In the genomic region with DNA sequence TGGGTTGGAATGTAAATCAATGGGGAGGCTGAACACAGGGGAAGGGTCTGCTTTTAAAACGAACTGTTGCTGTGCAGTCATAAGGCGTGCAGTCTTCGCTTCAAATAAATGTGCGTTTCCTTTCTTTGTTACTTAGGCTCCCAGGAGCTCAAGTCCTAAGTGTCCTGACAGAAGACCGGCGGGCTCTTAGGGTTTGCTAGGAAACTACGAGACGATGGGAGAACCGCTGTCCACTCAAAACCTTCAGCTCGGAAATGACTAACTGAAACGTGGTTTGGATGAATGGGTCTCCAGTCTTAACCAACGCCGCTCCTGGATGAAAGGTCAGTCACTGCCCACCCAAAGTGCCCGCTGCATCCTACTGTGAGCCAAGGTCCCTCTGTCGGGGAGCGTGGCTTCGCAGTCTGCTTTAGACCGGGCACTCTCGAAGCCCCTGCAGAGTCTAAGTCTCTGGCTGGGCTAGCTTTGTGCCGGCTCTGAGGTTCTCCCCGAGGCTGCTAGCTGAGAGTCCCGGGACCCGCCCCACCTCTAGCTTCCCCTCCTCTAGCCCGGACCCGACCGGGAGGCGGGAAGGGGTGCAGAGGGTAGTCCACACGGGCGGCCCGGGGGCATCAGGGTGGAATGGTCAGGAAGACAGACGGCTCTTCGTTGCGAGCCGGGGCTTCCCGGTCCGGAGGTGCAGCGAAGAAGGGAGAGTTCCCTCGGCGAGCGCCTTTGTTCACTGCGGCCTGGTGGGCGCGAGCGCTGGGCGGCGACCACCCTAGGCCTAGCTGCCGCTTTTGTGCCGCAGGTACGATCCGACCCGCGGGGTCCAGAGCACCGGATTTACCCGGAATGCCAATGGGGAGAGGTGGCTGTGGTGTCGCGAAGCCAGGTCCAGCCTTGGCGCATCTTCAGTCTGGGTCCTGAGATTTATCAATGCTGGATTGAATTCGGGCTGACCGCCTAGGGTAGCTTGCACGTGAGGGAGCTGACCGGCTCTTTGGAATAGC, we compare ENCODE assay signal across 8 mouse cellular contexts. TPM values are rescaled to one million over a fixed set of nuclear protein-coding genes. Genes with fewer than 3 reads are reported as not detected.
DNase-seq lines count a peak whose midpoint lies in the region; ATAC-seq and TF ChIP-seq lines count a peak whose summit lies in the region.

No protein-coding gene starts in this region.

- DNase-seq in gastrocnemius, adult 2 months: peak; percentile 32
- no peak for DNase-seq in gastrocnemius, adult 18-20 months (ENCODE audit: low spot score)
- DNase-seq in NIH3T3 (ENCODE audit: low read depth): peak; percentile 14
- peak; percentile 62 for DNase-seq in hindbrain, embryonic 14.5 days (ENCODE audit: low spot score)
- no peak for DNase-seq in liver, embryonic 14.5 days (ENCODE audit: low read depth in 3 of 3, low spot score in 3 of 3)
- peak; percentile 84 for DNase-seq in neural tube, embryonic 10.5 days (ENCODE audit: extremely low spot score, low spot score)
- peak; percentile 24 to 39 for DNase-seq in thymus, postnatal 10 days (ENCODE audit: low spot score in 2 of 2)

- TF ChIP-seq POLR2A in embryonic fibroblast, embryonic 13.5 days (IDR thresholded peaks at IDR 0.05; ENCODE audit: low read depth, low read length): no peak

- peak overlapping the region; percentile 0; the same call in 1 of the 2 replicates for H3K27ac ChIP-seq in gastrocnemius, adult 2 months
- 0 out of 2 replicates have a peak overlapping the region, but pooled peaks have one; percentile 0 for H3K27ac ChIP-seq in embryonic fibroblast, embryonic 13.5 days (ENCODE audit: insufficient read depth, low read length)
- peak overlapping the region; percentile 90 for H3K27ac ChIP-seq in hindbrain, embryonic 14.5 days
- no peak overlapping the region for H3K27ac ChIP-seq in liver, embryonic 14.5 days

- no peak for TF ChIP-seq EP300 in liver, embryonic 14.5 days (IDR thresholded peaks at IDR 0.05; ENCODE audit: low read depth)

- no peak for TF ChIP-seq CTCF in gastrocnemius, adult 2 months (IDR thresholded peaks at IDR 0.05)
- TF ChIP-seq CTCF in embryonic fibroblast, embryonic 13.5 days (IDR thresholded peaks at IDR 0.05; ENCODE audit: borderline replicate concordance, insufficient read depth, low read length): no peak
- TF ChIP-seq CTCF in liver, embryonic 14.5 days (IDR thresholded peaks at IDR 0.05; ENCODE audit: low read depth): no peak

- no peaks in the 10 kb centered on the region for H3K4me1 ChIP-seq in embryonic fibroblast, embryonic 13.5 days (ENCODE audit: control insufficient read depth, insufficient read depth, low read length)
- peaks cover 17% of the 10 kb centered on the region for H3K4me1 ChIP-seq in hindbrain, embryonic 14.5 days (replicated peaks; ENCODE audit: control insufficient read depth, insufficient read depth, low read length)
- H3K4me1 ChIP-seq in liver, embryonic 14.5 days (replicated peaks; ENCODE audit: control insufficient read depth in 2 of 2, insufficient read depth in 2 of 2, low read length in 1 of 2): no peaks in the 10 kb centered on the region

- H3K27me3 ChIP-seq in hindbrain, embryonic 14.5 days (ENCODE audit: control insufficient read depth, insufficient read depth, low read length): no peaks in the 10 kb centered on the region
- H3K27me3 ChIP-seq in liver, embryonic 14.5 days (ENCODE audit: control insufficient read depth, insufficient read depth, low read length): peaks cover 24% of the 10 kb centered on the region

- ATAC-seq in hindbrain, embryonic 14.5 days (ENCODE audit: low FRiP score): peak; percentile 82
- no peak for ATAC-seq in liver, embryonic 14.5 days (ENCODE audit: insufficient read depth)

- H3K9me3 ChIP-seq in hindbrain, embryonic 14.5 days (ENCODE audit: control insufficient read depth, low read length): no peaks in the 10 kb centered on the region
- H3K9me3 ChIP-seq in liver, embryonic 14.5 days (ENCODE audit: control insufficient read depth, low read length): no peaks in the 10 kb centered on the region

- peaks cover 16% of the 10 kb centered on the region for H3K36me3 ChIP-seq in hindbrain, embryonic 14.5 days (replicated peaks; ENCODE audit: control insufficient read depth, insufficient read depth)
- H3K36me3 ChIP-seq in liver, embryonic 14.5 days (replicated peaks; ENCODE audit: control insufficient read depth, insufficient read depth, low read depth): no peaks in the 10 kb centered on the region

- peak overlapping the region; percentile 94 for H3K9ac ChIP-seq in hindbrain, embryonic 14.5 days
- no peak overlapping the region for H3K9ac ChIP-seq in liver, embryonic 14.5 days (replicated peaks)

- H3K4me3 ChIP-seq in gastrocnemius, adult 2 months: peak overlapping the region; percentile 75
- peak overlapping the region; percentile 60 for H3K4me3 ChIP-seq in embryonic fibroblast, embryonic 13.5 days (ENCODE audit: insufficient read depth, low read length)
- H3K4me3 ChIP-seq in hindbrain, embryonic 14.5 days (replicated peaks; ENCODE audit: low read length): peak overlapping the region; percentile 71
- peak overlapping the region; percentile 43 to 52 for H3K4me3 ChIP-seq in liver, embryonic 14.5 days (ENCODE audit: insufficient read depth in 1 of 2, low read depth in 2 of 2, low read length in 2 of 2)

- intact Hi-C loops in gastrocnemius, adult 2 months (cut with DNase I): no loop called here

- H3K4me2 ChIP-seq in hindbrain, embryonic 14.5 days (replicated peaks): peak overlapping the region; percentile 81
- peak overlapping the region; percentile 65 for H3K4me2 ChIP-seq in liver, embryonic 14.5 days (ENCODE audit: low read depth)

- WGBS in hindbrain, embryonic 14.5 days: under 1% methylated on average over 61 of the region's 61 CpGs
- WGBS in liver, embryonic 14.5 days (ENCODE audit: insufficient replicate concordance): 2% methylated on average over 60 of the region's 61 CpGs

RNA-seq across cellular contexts. Expression of a gene that starts 0.8 kb away (rescaled TPM):
- total RNA-seq in gastrocnemius, adult 2 months (2021): under 1 TPM; 0.08 TPM
- under 1 TPM; 0.05 TPM for total RNA-seq in gastrocnemius, adult 18-20 months (2021)
- 9.7 and 14.0 TPM in 2 replicates for polyA plus RNA-seq in embryonic fibroblast, embryonic 13.5 days (2011; ENCODE audit: insufficient read length, low read depth, missing spikeins)
- 47.4 and 51.3 TPM in 2 replicates for polyA plus RNA-seq in hindbrain, embryonic 14.5 days (2014; fragmentation: Nextera tagmentation; extraction: Ambion mirVana)
- 0.05 and 0.08 TPM in 2 replicates for polyA plus RNA-seq in liver, embryonic 14.5 days (2012; rRNA removed)
- polyA plus RNA-seq in liver, embryonic 14.5 days (2014; fragmentation: Nextera tagmentation; extraction: Ambion mirVana): 0.13 and 0.24 TPM in 2 replicates

RNA-seq across cellular contexts. Expression of a gene that starts 54.6 kb away (rescaled TPM):
- total RNA-seq in gastrocnemius, adult 2 months (2021): not detected
- under 1 TPM in 1 of 2 experiments, not detected in 1; 0.07 TPM for total RNA-seq in gastrocnemius, adult 18-20 months (2021)
- polyA plus RNA-seq in embryonic fibroblast, embryonic 13.5 days (2011; ENCODE audit: insufficient read length, low read depth, missing spikeins): not detected in 2 replicates
- polyA plus RNA-seq in hindbrain, embryonic 14.5 days (2014; fragmentation: Nextera tagmentation; extraction: Ambion mirVana): not detected in 2 replicates
- not detected in 2 replicates for polyA plus RNA-seq in liver, embryonic 14.5 days (2012; rRNA removed)
- 0.06 TPM in 1 of 2 replicates, not detected in the other for polyA plus RNA-seq in liver, embryonic 14.5 days (2014; fragmentation: Nextera tagmentation; extraction: Ambion mirVana)

Comparison
In these comparisons a context has a peak if more than half of its experiments do, and no peak if none do; other contexts are left out.
1. DNase-seq: peak in gastrocnemius, adult 2 months (single experiment), NIH3T3 (single experiment), hindbrain, embryonic 14.5 days (single experiment), neural tube, embryonic 10.5 days (single experiment) and thymus, postnatal 10 days (2 of 2); none in gastrocnemius, adult 18-20 months (single experiment) and liver, embryonic 14.5 days (0 of 3).
2. Peak in every context shown above with its lines, with median percentiles within 50 percentile points of each other: H3K4me3 ChIP-seq.